Mouse (Mus musculus): ENCODE measurements at regions not wholly inside any gene's neighbourhood (a gene's known extent, or its start where the extent isn't known, plus 50 kb on each side); places are given as distances from the start of the nearest gene placed in this dataset.

DNA sequence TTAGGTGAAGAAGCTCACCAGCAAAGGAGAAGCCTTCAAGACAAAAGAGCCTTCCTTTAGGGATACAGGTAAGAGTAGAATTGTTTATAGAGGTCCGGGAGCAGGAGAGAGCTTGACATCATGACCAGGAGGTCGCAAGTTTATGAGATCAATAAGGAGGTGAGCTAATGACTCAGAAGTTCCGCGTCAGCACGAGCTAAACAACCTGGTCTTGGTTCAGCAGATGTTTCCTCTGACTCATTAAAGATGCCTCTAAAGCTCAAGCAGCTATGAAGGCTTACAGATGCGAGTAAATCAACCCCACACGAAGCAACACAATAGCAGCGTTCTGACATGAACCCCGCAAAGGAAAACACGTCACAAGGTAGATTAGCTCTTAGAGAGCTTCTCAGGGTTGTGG, 171.1 kb upstream of the Jade1 start:
- ATAC-seq (ENCODE audit: low read depth) = no peak
- Histone ChIP-seq H3K9me3 (replicated peaks; ENCODE audit: control insufficient read depth, low read length) (no peaks in the 10 kb centered on the region), H3K4me1 (ENCODE audit: control insufficient read depth, low read depth, low read length) (no peaks in the 10 kb centered on the region), H3K9ac (ENCODE audit: low read depth, low read length) (no peak overlapping the region), H3K4me2 (ENCODE audit: low read depth, low read length) (no peak overlapping the region), H3K27me3 (ENCODE audit: control insufficient read depth, insufficient read depth, low read depth, low read length) (no peaks in the 10 kb centered on the region), H3K27ac (ENCODE audit: low read length) (no peak overlapping the region), H3K4me3 (ENCODE audit: low read depth, low read length) (no peak overlapping the region), H3K36me3 (ENCODE audit: control insufficient read depth, insufficient read depth) (no peaks in the 10 kb centered on the region)
- WGBS (ENCODE audit: insufficient replicate concordance) = 54% methylated on average over 10 of the region's 10 CpGs

- 63% methylated on average over 5 of the region's 5 CpGs for WGBS (ENCODE audit: insufficient replicate concordance)
Observed at GRCm38 (mm10) chr3:41378576-41378975, 177.0 kb upstream of the Jade1 start.

GRCm38 (mm10) chr3:41377826-41378406, 177.6 kb upstream of the Jade1 start:
- no peaks in the 10 kb centered on the region for H3K9me3 ChIP-seq (replicated peaks; ENCODE audit: control insufficient read depth, low read length)
- no peak overlapping the region for H3K4me2 ChIP-seq (ENCODE audit: low read depth, low read length)
- no peaks in the 10 kb centered on the region for H3K27me3 ChIP-seq (ENCODE audit: control insufficient read depth, insufficient read depth, low read depth, low read length)
- H3K9ac ChIP-seq (ENCODE audit: low read depth, low read length) = no peak overlapping the region
- no peaks in the 10 kb centered on the region for H3K36me3 ChIP-seq (ENCODE audit: control insufficient read depth, insufficient read depth)
- 57% methylated on average over 5 of the region's 5 CpGs for WGBS (ENCODE audit: insufficient replicate concordance)
- H3K27ac ChIP-seq (ENCODE audit: low read length) = no peak overlapping the region
- H3K4me1 ChIP-seq (ENCODE audit: control insufficient read depth, low read depth, low read length) = no peaks in the 10 kb centered on the region
- H3K4me3 ChIP-seq (ENCODE audit: low read depth, low read length) = no peak overlapping the region
- no peak for ATAC-seq (ENCODE audit: low read depth)

More at GRCm38 (mm10) chr3:41378576-41378975, 177.0 kb upstream of the Jade1 start:
- Histone ChIP-seq H3K4me2 (ENCODE audit: low read depth, low read length) (no peak overlapping the region), H3K4me3 (ENCODE audit: low read depth, low read length) (no peak overlapping the region), H3K27ac (ENCODE audit: low read length) (no peak overlapping the region), H3K9me3 (replicated peaks; ENCODE audit: control insufficient read depth, low read length) (no peaks in the 10 kb centered on the region), H3K4me1 (ENCODE audit: control insufficient read depth, low read depth, low read length) (no peaks in the 10 kb centered on the region), H3K36me3 (ENCODE audit: control insufficient read depth, insufficient read depth) (no peaks in the 10 kb centered on the region), H3K27me3 (ENCODE audit: control insufficient read depth, insufficient read depth, low read depth, low read length) (no peaks in the 10 kb centered on the region), H3K9ac (ENCODE audit: low read depth, low read length) (no peak overlapping the region)
- ATAC-seq (ENCODE audit: low read depth) = no peak

DNA sequence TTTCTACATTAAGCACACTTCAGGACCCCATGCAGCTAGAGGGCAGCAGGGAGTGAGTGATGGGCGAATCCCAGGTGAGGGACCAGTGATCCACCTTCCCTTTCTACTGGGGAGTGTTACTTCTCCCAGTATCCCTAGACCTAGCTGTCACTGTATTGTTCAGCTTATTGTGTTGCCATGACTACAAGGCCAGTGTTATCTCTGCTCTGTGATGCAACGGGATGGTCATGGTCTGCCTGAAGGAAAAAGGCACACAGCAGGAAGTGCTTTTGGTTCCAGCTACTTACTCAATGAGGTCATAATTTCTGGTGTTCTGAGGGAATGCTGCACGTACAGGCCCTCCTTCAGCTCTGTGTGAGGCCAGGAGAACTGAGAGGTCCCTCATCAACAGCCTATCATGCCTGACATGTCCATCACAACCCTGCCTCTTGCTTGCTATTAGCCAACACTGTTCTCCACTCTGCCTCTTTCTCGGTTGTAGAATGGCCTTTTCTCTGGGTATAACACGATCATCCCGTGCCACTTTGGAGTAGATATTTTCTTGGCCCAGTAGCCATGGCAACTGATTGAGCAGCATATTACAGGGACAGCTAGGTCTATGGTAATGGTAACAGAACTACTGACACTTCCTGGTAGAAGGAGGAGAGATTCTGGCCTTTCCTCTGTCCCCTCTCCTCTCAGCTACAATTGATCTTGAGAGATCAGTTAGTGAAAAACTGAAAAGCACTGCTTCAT, 178.5 kb upstream of the Jade1 start:
- no peak overlapping the region for H3K9ac ChIP-seq (ENCODE audit: low read depth, low read length)
- no peak overlapping the region for H3K4me3 ChIP-seq (ENCODE audit: low read depth, low read length)
- peak; percentile 37 for ATAC-seq (ENCODE audit: low read depth)
- no peaks in the 10 kb centered on the region for H3K27me3 ChIP-seq (ENCODE audit: control insufficient read depth, insufficient read depth, low read depth, low read length)
- no peak overlapping the region for H3K27ac ChIP-seq (ENCODE audit: low read length)
- H3K9me3 ChIP-seq (replicated peaks; ENCODE audit: control insufficient read depth, low read length) = no peaks in the 10 kb centered on the region
- no peaks in the 10 kb centered on the region for H3K4me1 ChIP-seq (ENCODE audit: control insufficient read depth, low read depth, low read length)
- H3K36me3 ChIP-seq (ENCODE audit: control insufficient read depth, insufficient read depth) = no peaks in the 10 kb centered on the region
- no peak overlapping the region for H3K4me2 ChIP-seq (ENCODE audit: low read depth, low read length)
- 43% methylated on average over 6 of the region's 6 CpGs for WGBS (ENCODE audit: insufficient replicate concordance)

- WGBS (ENCODE audit: insufficient replicate concordance) = 32% methylated on average over 2 of the region's 2 CpGs
- Histone ChIP-seq H3K27me3 (ENCODE audit: control insufficient read depth, insufficient read depth, low read depth, low read length) (no peaks in the 10 kb centered on the region), H3K9me3 (replicated peaks; ENCODE audit: control insufficient read depth, low read length) (no peaks in the 10 kb centered on the region), H3K4me1 (ENCODE audit: control insufficient read depth, low read depth, low read length) (no peaks in the 10 kb centered on the region), H3K4me2 (ENCODE audit: low read depth, low read length) (no peak overlapping the region), H3K27ac (ENCODE audit: low read length) (no peak overlapping the region), H3K36me3 (ENCODE audit: control insufficient read depth, insufficient read depth) (no peaks in the 10 kb centered on the region), H3K4me3 (ENCODE audit: low read depth, low read length) (no peak overlapping the region), H3K9ac (ENCODE audit: low read depth, low read length) (no peak overlapping the region)
- no peak for ATAC-seq (ENCODE audit: low read depth)
Observed at GRCm38 (mm10) chr3:41375230-41375930, 180.2 kb upstream of the Jade1 start.

DNA sequence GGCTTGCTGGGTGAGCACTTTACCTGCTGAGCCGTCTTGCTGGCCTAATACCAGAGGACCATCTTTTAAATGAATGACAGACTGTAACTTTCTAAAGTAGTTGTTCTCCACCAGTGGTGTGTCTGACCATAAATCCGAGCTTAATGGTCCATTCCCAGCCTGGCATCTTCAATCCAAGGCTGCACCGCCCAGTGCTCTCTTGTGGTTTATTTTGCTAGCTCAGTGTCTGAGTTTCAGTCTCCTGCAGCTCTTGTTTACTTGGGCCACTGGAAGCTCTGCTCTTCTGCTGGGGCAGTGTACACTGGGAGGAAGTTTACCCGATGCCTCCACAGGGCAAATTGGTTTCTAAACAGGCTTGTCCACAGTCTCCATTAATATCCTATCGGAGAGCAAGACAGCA, 182.3 kb upstream of the Jade1 start:
- WGBS (ENCODE audit: insufficient replicate concordance) = 51% methylated on average over 5 of the region's 5 CpGs
- Histone ChIP-seq H3K9me3 (replicated peaks; ENCODE audit: control insufficient read depth, low read length) (no peaks in the 10 kb centered on the region), H3K27ac (ENCODE audit: low read length) (no peak overlapping the region), H3K4me1 (ENCODE audit: control insufficient read depth, low read depth, low read length) (no peaks in the 10 kb centered on the region), H3K36me3 (ENCODE audit: control insufficient read depth, insufficient read depth) (no peaks in the 10 kb centered on the region), H3K4me3 (ENCODE audit: low read depth, low read length) (no peak overlapping the region), H3K4me2 (ENCODE audit: low read depth, low read length) (no peak overlapping the region), H3K27me3 (ENCODE audit: control insufficient read depth, insufficient read depth, low read depth, low read length) (no peaks in the 10 kb centered on the region), H3K9ac (ENCODE audit: low read depth, low read length) (no peak overlapping the region)
- ATAC-seq (ENCODE audit: low read depth) = no peak

DNA sequence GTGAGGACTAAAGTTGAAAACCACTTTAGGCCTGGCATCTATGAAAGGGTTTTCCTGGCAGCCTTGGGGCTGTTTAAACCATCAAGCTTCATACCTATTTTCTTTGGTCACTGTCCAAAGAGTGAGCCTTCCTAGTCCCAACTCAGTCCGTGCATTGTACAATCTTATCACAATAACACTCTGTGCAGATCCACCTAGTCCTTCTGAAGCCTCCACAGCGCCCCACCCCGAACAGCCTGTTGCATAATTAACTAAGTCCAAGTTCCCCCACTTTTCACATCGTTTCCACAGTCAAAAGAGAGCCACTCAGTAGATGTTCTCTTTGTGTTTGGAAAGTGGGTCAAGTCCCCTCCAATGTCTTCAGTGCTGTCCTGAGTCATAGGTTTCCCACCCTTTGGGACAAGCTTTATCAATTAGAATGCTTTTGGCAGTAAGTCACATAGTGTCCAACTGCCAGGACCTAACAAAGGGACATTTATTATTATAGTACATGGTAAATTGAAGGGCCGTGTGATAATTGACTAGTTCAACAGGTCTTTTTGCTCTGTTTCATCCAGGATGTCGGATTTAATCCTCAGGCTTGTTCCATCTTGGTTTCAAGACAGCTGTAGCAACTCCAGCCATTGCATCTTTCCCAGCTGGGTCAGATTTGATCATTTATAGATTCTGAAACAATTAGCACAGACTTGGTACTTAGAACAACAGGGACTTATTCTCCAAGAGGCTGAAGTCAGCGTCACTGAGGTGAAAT, 187.0 kb upstream of the Jade1 start:
- ATAC-seq (ENCODE audit: low read depth) = no peak
- Histone ChIP-seq H3K27ac (ENCODE audit: low read length) (no peak overlapping the region), H3K9me3 (replicated peaks; ENCODE audit: control insufficient read depth, low read length) (no peaks in the 10 kb centered on the region), H3K36me3 (ENCODE audit: control insufficient read depth, insufficient read depth) (no peaks in the 10 kb centered on the region), H3K9ac (ENCODE audit: low read depth, low read length) (no peak overlapping the region), H3K4me2 (ENCODE audit: low read depth, low read length) (no peak overlapping the region), H3K4me3 (ENCODE audit: low read depth, low read length) (no peak overlapping the region), H3K4me1 (ENCODE audit: control insufficient read depth, low read depth, low read length) (no peaks in the 10 kb centered on the region; the same call in 1 of the 2 replicates), H3K27me3 (ENCODE audit: control insufficient read depth, insufficient read depth, low read depth, low read length) (no peaks in the 10 kb centered on the region)
- 48% methylated on average over 7 of the region's 7 CpGs for WGBS (ENCODE audit: insufficient replicate concordance)

DNA sequence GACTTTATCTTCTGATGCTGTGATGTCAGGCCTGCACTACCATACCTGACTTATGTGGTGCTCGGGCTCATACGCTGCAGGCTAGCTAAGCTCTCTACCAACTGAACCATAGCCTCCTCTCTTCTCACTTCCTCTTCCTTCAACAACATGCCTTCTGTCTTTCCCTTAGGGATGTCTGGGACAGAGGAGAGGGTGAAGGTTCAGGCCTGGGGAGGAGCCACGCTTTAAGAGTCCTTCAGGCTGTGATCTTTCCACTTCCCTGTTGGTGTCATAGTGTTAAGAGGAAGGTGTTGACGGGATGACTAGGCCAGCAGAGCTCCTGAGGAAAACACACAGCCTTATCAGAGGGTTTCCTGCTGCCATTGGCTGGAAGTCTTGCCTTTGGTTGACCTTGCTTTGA, 188.8 kb upstream of the Jade1 start:
- Histone ChIP-seq H3K4me3 (ENCODE audit: low read depth, low read length) (no peak overlapping the region), H3K27me3 (ENCODE audit: control insufficient read depth, insufficient read depth, low read depth, low read length) (no peaks in the 10 kb centered on the region), H3K9ac (ENCODE audit: low read depth, low read length) (no peak overlapping the region), H3K27ac (ENCODE audit: low read length) (no peak overlapping the region), H3K4me2 (ENCODE audit: low read depth, low read length) (no peak overlapping the region), H3K9me3 (replicated peaks; ENCODE audit: control insufficient read depth, low read length) (no peaks in the 10 kb centered on the region), H3K4me1 (ENCODE audit: control insufficient read depth, low read depth, low read length) (no peaks in the 10 kb centered on the region; the same call in 1 of the 2 replicates), H3K36me3 (ENCODE audit: control insufficient read depth, insufficient read depth) (no peaks in the 10 kb centered on the region)
- 54% methylated on average over 4 of the region's 4 CpGs for WGBS (ENCODE audit: insufficient replicate concordance)
- ATAC-seq (ENCODE audit: low read depth) = no peak

Measured in liver, embryonic 16.5 days (tissue).